Mouse (Mus musculus) embryonic facial prominence, embryonic 10.5 days (tissue): ENCODE data around the gene Naa30. TPM values are rescaled to one million over a fixed set of nuclear protein-coding genes. Genes with fewer than 3 reads are reported as not detected.

Experiments used
- DNase-seq: peaks from one replicate; pipeline ENCODE4 v3.0.0-alpha.2; 2017; ENCODE audit warnings: low spot score
- H3K27ac ChIP-seq: fragments of 300-500 bp; sonication (generic); replicated peaks from 2 replicates; pipeline ENCODE4 v1.5.1; 2016; ENCODE audit warnings: mild to moderate bottlenecking
- H3K27me3 ChIP-seq: fragments of 300-500 bp; sonication (generic); replicated peaks from 2 replicates; pipeline ENCODE4 v1.6.1; 2016; ENCODE audit warnings: low read depth, mild to moderate bottlenecking; ENCODE audit not compliant: poor library complexity, severe bottlenecking
- H3K36me3 ChIP-seq: fragments of 300-500 bp; sonication (generic); replicated peaks from 2 replicates; pipeline ENCODE4 v1.6.1; 2016; ENCODE audit warnings: mild to moderate bottlenecking, moderate library complexity
- H3K4me1 ChIP-seq: fragments of 300-500 bp; sonication (generic); 2 replicates; pipeline ENCODE4 v1.6.1; 2016
- H3K4me3 ChIP-seq: fragments of 300-500 bp; sonication (generic); 2 replicates; pipeline ENCODE4 v1.5.1; 2016; ENCODE audit warnings: mild to moderate bottlenecking, moderate library complexity
- H3K9me3 ChIP-seq: fragments of 300-500 bp; sonication (generic); 2 replicates; pipeline ENCODE4 v1.6.1; 2016; ENCODE audit warnings: mild to moderate bottlenecking
- WGBS: fragments of 180-500 bp; shearing (Covaris S2); methylation state at CpG from one replicate; pipeline ENCODE4 v1.1.7; 2016; 5-methylcytosine and 5-hydroxymethylcytosine counted together
- polyA plus RNA-seq: library from polyadenylated mRNA; unstranded; fragments of >200 nt; fragmentation: Nextera tagmentation; extraction: Ambion mirVana; gene quantifications from 2 replicates; pipeline ENCODE4 v1.2.1, GENCODE M21; 2016

Gene Naa30
- polyA plus RNA-seq, 1 experiment from 2014 or later = 8.7 TPM

DNA sequence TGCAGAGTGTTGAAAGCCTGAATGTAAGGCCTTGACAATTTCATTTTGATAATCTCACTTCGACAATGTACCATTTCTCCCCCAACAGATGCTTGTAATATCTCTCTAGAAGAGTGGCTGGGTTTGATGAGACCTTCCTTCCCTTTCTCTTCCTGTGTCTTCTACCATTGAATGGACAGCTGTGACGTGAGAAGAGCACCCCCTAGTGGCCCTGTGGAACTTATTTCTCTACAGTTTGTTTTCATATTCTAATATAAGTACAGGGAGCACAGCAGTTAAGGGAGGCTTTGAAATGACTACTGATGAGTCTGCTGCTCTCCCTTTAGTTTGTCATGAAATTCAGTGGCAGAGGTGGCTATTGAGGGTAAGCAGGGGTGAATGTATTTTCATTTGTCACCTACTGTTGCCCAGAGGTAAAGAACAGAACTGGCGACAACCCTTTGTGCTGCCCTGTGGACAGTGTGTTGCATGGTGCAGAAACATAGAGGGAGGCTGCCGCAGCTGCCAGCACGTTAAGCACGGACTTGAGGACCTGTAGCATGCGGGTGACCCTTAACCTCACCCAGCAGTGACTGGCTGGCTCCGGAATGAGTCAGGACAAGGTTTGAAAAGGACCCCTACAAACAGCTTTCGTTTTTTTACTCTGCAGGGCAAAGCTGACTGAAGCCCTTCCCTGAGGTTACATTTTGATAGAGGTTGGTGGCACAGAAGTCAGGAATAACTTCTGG is 62.9 kb downstream of the Naa30 start:
- H3K36me3 ChIP-seq = no peaks in the 10 kb centered on the region
- peak; percentile 55 for DNase-seq
- H3K4me1 ChIP-seq = no peaks in the 10 kb centered on the region
- WGBS = 51% methylated on average over 9 of the region's 9 CpGs
- no peaks in the 10 kb centered on the region for H3K27me3 ChIP-seq
- no peak overlapping the region for H3K27ac ChIP-seq
- no peak overlapping the region for H3K4me3 ChIP-seq
- H3K9me3 ChIP-seq = no peaks in the 10 kb centered on the region

DNA sequence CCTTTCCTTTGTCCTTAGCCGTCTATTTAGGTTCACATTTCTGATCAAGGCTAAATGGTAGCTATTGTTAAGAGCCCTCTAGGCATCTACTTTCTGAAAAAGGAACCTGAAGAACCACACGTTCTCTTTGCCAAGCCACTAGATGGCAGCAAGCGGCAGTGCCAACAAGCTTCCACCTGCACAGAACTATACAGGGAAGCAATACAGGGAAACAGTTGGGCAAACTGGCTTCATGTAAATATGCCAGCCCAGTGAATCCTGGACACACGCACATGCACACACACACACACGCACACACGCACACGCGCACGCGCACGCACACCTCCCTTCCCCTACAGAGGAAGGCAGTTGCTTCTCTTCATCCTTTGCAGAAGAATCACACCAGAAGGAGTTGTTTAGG is 66.2 kb downstream of the Naa30 start:
- H3K4me3 ChIP-seq = no peak overlapping the region
- H3K27me3 ChIP-seq = no peaks in the 10 kb centered on the region
- H3K9me3 ChIP-seq = no peaks in the 10 kb centered on the region
- WGBS = 39% methylated on average over 11 of the region's 11 CpGs
- H3K27ac ChIP-seq = no peak overlapping the region
- H3K4me1 ChIP-seq = no peaks in the 10 kb centered on the region
- no peaks in the 10 kb centered on the region for H3K36me3 ChIP-seq
- peak; percentile 61 for DNase-seq

Other genes starting within 250 kb of the Naa30 start
- gene Ap5m1, start 106.1 kb upstream of the Naa30 start, polyA plus RNA-seq = 26.2 and 26.6 TPM in 2 replicates
- 58.4 TPM in 2 replicates for gene Exoc5, start 105.6 kb upstream of the Naa30 start, polyA plus RNA-seq
- not detected in 2 replicates for gene ccdc198, start 73.2 kb downstream of the Naa30 start, polyA plus RNA-seq